Mouse (Mus musculus) thymus, postnatal 25 days (tissue): ENCODE measurements around the gene Hoxd8.

Experiments
- DNase-seq: peaks from one replicate; pipeline ENCODE4 v3.0.0; 2022

Hoxd8 gene

DNA sequence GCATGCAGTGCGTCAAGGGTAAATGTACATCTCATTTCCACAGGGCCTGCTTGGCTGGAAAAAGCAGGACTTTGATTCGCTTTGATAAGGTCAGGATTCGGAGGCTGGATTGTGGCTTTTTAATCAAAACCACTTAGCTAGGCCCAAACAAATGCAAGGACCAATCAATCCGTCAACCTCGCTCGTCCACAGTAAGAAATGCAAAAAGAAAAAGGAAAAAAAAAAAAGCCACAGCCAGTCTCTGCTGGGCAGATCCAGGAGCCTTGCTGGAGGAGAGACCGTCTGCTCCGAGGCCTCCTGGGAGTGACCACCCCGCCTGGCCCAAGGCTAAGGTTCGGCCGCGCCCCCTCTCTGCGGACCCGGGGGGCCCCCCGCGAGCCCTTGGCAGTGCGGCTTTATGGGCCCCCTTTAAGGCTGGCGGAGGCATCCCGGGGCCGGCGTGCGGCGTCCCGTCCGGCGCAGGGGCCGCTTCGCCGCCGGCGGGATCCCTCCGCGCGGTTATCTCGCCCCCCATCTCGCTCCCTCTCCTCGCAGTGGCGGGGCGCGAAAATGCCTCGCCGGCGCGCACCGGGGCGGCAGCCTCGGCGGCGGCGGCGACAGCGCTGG is at the start of gene Hoxd8:
Gene Hoxd8 (plus strand): TSS at position 223 of the 606 bp plus-strand sequence.
- DNase-seq, result peak; percentile 27

DNA sequence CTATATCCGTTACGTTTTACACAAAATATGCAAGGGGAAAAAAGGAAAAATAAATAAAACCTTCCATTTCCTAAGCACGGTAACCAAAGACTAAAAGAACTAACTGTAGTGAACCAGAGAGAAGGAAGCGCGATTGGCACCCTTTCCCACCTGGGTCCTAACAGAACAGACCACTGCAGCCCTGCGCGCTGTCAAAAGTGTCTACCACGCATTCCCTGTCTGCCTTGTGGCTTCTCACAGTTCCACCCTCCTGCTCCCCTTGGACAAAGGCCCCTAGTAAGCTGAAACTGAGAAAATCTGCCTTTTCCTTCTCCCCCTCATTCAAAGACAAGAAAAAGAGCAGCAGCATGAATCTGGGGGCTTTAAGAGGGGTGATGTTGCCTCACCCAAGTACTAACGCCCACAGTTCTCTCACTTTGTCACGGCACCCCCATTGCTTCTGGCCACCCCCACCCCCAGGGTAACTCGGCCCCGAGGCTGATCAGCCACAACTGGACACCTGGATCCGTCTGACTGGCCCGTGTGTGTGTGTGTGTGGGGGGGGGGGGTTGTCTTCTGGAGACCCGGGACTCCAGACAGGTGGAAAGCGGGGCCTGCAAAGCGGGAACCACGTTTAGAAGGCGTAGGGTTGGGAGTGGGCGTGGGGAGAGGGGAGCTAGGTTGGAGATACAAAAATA is 49.5 kb upstream of the Hoxd8 start:
- DNase-seq, result no peak

DNA sequence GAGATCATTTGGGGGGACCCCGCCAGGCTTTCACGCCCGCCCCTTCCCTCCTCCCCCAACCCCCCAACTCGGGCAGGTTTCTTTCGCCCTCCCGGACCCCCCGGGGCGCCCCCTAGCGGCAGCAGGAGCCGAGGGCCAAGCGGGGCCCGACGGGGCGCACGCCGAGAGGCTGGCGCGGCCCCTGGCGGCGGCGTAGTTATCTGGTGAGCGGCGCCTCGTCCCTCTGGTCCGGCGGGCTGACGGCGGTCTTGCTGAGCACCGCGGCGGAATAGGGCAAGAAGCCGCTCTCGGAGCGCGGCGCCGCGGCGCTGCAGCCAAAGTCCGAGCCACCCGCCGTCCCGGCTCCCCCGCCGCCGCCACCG is 49.0 kb upstream of the Hoxd8 start:
- DNase-seq, result no peak

DNA sequence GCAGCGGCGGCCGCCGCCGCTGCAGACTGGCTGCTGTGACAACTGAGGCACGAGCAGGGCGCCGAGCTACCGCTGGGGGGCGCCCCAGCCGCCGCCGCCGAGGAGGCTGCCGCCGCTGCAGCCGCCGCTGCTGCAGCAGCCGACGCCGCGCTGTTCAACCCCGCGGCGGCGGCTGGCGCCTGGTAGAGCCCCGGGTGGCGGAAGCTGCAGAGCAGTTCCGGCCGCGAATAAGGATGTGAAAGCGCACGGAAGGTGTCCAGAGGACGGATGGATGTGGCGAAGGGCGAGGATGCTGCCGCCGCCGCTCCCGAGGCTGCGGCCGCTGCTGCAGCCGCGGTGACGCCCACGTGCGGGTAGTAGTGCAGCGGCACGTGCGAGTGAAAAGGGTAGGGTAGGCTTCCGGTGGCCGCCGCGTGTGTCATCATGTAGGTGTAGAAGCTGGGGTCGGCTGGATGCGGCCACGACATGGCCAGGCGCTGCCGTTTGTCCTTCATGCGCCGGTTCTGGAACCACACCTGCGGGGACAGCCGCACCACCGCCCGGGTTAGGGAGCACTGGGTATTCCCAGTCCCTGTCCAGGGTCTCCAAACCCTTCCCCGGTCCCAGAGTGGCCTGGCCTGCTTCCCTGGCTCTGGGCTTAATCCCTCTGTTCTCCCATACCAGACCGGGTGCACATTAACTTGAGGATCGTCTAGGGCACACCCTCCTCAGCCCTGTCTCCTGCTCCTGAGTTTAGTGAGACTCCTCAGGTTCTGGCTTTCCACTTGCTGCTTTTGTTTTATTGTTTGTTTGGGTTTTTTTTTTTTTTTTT is 48.4 kb upstream of the Hoxd8 start:
- DNase-seq, result peak; percentile 25

DNA sequence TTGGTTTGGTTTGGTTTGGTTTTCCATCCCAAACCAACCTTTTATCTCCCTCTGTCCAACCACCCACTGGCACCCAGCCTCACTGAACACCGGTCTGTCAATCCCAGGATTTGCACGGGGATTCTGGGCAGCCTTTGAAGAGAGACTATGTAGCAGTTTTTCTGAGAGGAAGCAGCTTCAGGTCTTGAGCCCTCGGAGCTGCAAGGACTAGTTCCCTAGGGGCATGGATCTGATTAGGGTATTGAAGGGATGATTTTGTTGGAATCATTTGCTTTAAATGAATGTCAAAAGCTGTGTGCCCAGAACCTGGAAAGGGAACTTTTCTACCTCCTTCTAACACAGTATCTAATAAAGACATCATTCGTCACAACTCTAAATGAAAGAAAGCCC is 47.8 kb upstream of the Hoxd8 start:
- DNase-seq, result no peak

DNA sequence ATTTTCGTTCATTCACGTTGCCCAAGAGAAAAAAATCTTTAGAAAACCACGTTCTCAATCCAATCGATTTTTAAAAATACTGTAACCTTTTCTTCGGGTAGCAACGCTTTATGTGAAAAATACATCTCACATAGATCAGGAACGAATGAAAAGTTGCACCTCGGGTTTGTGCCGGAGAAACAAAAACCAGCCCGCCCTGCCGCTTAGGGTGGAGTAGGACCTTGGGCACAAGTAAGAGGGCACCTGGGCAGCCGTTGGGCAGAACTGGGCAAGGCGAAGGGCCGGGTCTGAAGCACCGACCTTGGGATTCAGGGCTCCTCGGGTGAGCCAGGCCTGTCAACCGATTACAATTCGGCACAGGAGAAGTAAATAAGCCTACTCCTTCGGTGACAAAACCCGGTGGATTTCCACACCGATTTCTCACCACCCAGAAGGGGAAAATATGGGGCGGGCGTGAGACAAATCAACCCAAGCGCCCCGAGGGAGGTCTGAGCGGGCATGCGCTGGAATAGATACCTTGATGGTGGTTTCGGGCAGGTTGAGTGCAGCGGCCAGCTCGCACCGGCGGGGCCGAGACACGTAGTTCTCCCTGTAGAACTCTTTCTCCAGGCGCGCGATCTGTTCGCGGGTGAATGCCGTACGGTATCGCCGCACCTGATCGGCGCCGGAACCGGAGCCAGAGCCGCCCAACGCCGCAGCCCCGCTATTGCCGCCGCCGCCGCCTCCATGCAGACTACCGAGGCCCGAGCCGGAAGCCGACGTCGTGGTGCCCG is 47.0 kb upstream of the Hoxd8 start:
- peak; percentile 26 for DNase-seq

DNA sequence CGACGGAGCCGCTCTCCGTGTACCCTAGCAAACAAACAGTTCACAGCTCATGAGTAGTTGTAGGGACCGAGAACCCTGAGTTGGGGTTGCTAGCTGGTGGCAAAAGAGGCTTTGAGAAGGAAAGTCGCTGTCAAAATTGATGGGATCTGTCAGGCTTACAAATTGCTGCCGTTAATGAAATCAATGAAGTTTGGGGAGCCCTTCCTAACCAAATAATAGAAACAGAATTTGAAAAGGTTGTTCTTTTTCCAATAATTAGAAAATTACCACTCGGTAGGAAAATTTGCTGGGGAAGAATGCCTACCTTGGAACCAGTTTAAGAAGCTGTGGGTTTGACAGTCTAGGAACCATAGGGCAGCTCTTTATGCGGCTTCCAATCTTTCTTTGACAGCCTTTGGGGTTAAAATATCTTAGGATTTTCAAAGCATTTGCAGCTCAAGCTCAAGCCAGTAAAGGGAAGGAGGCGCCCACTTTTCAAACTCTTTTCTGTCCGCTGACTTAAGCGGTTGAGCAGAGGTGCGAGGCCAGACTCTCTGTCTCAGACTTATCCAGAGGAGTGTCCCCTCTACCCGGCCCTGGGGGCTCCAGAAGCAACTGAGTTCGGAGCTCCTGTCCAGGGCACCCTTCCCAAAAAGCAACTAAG is 46.3 kb upstream of the Hoxd8 start:
- no peak for DNase-seq

DNA sequence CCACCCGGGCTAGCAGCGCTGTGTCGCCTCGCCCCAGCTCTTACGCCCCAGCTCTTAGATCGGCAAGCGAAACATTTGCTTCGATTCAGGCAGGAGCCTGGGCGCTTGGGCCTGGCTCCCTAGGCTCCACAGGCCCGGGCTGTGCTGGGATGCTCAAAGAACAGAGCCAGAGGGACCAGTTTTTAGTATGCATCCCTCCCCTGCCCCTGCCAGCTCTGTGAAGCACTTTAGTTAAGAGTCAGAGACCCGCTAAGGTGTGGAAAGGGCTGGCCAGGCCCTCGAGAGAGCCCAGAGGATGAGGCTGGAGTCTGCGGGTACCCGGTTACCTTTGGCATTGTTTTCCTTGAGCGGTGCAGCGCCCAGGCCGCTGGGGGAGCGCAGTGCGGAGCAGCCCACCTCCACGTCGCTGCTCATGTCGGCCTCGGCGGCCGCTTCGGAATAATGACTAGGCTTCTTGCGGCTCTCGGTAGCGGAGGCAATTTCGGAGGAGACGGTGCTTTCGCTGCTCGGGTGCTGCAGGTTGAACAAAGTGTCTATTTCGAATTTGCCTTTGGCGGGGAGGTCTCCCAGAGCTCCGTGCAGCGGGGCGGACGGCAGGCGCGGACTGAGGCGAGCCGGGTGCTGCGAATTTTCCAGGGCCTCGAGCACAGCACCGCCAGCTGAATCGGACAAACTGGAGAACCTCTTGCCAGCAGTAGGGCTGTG is 45.6 kb upstream of the Hoxd8 start:
- no peak for DNase-seq

DNA sequence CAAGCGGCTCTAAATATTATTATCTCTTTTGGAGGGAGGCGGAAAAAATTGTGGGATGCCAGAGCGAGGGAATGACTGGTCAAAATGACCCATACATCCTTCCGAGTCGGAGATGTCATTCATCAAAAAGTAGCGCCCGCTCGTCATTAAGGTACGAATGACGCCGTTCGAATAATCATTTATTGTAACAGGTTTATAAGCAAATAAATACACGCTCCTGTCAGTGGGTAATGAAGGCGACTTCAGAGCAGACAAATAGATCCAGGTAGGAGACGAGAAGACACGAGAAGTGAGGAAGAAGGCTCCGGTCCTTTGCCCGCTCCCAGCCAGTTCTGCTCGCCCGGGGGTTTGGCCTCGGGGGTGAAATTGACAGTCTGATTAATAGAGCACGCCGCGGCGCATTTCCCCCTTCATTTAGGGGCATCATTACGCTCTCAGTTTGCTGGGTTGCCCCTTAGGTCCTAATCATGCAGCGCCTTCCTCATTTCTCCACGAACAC is 44.9 kb upstream of the Hoxd8 start, which contains the start of gene Evx2:
Gene Evx2 (minus strand): TSS at position 51 of the 499 bp plus-strand sequence.
- no peak for DNase-seq

DNA sequence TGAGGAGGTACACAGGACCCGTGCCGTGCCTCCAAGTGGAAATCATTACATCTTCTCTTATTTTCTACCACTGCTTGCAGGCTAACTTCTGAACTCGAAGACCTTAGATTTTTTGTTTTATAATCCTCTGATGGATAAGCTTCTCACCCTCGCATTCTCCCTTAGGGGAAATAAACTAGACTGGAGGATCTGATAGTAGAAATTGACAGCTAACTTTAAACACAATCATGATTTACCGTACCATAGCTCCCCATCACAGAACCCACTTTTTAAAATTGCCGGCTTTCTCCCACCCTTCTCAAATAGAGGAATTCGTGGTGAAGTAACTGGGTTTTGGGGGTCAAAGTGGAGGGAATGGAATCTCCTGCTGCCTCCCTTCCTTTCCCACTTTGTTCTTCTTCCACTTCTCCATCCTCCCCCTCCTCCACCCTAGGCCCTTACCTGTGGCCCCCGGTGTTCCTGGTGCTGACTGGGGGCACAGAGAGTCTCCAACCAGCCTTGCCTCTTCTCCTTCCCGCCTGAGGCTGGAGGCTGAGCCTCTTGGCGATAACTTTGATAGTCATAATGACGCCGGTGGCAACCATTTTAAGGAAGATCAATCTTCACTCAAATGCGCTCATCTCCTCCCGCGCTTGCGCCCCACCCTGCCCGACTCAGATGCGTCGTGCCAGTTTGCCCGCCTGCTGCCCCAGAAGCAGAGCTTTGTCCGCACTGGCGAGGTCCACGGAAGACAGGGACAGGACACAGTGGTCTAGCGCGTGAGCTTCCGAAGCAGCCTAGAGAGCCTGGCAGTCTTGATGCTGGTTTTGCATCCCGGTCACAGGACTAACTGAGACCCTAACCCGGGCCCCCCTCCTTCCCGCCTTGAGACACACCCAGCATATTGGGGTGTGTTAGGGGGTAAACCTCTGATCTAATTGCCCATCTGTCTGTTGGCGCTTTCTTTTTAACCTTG is 43.7 kb upstream of the Hoxd8 start:
- no peak for DNase-seq

DNA sequence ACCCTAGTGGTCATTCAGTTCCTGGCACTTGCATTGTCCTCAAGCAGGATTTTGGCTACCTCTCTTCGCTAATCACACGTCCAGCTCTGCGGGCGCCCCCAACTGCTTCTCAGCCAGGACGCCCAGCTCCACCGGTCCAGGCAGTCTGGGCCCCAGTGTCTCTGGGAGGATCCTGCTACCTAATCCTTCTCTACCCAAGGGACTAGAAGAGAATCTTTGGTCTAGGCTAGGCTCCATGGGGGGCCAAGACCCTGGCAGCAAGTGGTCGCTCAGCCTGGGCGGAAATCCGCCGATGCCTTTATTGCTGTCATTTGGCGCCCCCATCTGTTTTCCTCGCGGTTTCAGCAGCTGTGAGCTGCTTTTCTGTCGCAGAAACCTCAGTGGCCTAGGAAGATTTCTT is 42.7 kb upstream of the Hoxd8 start:
- DNase-seq, result no peak

DNA sequence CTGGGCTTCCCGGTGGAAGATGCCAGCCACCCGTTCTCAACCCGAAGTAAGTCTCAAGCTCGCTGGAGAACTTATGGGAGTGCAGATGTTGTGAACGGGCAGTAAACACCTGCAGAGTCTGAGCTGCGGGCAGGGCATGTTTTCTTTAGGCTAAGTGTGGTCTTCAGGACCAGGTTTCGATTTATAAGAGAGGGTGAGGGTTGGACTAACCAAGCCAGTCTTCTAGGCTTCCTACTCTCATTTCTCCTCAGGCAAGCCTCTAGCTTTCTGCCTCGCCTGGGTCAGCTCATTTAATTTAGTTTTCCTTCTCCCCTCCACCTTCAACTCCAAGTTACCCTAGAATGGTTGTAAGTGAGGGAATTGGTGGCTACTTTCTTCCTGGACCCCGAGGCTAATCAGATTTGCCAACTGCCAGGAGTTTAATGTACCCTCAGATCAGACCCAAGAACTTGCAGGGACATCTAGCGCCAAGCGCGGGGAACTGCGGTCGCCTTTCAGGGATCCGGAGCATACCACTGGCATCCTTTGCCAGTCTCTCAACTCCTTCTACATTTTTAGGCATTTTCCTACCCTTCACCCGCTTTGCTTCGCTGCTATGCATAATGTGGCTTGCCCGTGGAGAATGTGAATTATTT is 41.0 kb upstream of the Hoxd8 start:
- no peak for DNase-seq

DNA sequence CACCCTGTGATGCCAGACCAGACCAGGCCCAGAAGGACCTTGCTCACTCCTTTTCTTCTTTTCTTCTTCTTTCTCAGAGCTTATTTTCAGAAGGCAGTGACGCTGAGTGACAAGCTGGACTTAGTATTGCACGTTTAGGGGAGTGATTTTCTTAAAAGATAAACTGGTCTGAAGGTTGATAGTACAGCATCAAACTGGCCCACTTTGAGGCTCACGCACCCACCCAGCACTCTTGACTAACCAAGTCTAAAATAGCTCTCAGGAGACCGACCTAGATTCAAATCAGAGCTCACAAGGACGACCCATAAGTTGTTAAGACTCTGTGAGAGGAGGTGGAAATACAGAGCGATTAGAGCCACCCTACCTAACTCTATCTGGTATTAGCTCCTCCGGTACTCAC is 38.0 kb upstream of the Hoxd8 start:
- no peak for DNase-seq

DNA sequence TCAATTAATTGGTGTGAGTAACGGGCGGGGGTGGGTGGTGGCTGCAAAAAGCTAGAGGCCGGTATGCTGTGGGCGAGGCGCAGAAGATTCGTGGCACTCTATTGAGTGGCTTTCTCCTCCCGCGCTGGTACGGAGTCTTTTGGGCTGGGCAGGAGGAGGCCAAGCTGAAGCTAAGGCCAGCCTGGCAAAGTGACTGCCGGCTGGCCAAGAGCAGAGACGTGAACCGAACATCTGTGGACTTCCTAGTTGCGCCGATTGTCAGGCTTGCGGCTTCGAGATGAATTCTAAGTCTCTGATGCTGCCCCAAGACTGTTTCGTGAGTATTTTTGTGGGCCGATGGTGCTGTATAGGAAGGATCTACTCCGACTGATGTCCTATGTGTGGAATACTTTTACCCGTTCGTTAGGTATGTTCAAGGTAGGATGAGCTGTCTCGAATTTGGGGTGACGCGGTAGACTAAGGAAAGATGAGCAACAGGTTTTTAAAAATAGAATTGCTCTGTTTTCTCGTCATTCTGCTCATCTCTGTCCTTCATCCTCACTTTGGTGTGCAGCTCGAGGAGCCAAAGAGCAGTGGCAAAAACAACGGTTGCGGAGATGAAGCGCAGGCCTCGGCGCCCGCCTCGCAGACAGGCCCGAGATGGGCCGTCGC is 37.1 kb upstream of the Hoxd8 start:
- no peak for DNase-seq

DNA sequence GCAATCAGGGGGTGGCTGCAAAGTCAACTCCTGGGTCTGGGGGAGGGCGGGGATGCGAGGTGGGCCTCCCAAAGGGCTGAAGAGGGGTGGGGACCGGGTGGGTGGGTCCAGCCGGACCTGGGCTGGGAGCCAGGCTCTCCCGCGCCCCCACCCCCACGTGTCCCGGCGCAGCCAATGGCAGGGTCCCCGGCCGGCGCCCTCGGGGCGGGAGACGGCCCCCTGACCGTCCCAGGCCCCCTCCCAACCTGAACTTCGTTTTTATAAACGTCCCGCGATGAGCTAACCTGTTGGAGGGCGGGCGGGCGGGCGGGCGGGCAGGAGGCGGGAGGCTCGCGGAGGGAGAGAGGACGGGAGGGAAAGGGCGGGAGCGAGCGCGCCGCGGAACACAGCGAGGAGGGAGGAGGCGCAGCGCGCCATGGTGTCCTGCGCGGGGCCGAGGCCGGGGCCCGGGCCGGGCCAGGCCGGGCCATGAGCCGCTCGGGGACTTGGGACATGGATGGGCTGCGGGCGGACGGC is 36.5 kb upstream of the Hoxd8 start, which contains the start of gene Hoxd13:
Gene Hoxd13 (plus strand): TSS at position 469 of the 516 bp plus-strand sequence.
- DNase-seq, result no peak

DNA sequence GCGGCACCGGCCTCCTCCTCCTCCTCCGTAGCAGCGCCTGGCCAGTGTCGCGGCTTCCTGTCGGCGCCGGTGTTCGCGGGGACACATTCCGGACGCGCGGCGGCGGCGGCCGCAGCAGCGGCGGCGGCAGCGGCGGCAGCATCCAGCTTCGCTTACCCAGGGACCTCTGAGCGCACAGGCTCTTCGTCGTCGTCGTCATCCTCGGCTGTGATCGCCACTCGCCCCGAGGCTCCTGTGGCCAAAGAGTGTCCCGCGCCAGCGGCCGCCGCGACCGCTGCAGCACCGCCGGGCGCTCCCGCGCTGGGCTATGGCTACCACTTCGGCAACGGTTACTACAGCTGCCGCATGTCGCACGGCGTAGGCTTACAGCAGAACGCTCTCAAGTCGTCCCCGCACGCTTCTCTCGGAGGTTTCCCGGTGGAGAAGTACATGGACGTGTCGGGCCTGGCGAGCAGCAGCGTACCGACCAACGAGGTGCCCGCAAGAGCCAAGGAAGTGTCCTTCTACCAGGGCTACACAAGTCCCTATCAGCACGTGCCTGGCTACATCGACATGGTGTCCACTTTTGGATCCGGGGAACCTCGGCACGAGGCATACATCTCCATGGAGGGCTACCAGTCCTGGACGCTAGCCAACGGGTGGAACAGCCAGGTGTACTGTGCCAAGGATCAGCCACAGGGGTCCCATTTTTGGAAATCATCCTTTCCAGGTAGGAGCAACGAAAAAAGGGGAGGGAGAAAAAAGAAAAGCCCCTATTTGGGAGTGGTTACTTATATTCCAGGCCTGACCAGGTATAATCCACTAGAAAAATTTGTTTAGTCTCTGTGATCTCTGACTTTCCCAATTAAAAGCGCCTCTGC is 35.8 kb upstream of the Hoxd8 start:
- no peak for DNase-seq

DNA sequence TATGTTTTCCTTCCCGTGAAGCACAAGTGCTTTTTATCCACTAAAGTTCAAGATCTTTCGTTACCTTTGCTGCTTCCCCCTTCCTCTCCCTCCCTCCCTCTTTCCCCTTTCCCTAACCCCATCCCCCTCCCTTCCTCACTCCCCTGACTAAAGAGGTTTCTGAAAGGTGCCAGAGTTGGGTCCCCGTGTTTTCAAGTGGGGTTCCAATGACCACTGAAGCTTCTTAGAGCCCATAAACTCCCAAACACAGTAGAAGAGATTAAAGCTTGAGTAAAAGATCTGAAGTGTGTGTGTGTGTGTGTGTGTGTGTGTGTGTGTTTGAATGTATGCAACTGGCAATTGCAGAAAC is 35.2 kb upstream of the Hoxd8 start:
- DNase-seq, result no peak

DNA sequence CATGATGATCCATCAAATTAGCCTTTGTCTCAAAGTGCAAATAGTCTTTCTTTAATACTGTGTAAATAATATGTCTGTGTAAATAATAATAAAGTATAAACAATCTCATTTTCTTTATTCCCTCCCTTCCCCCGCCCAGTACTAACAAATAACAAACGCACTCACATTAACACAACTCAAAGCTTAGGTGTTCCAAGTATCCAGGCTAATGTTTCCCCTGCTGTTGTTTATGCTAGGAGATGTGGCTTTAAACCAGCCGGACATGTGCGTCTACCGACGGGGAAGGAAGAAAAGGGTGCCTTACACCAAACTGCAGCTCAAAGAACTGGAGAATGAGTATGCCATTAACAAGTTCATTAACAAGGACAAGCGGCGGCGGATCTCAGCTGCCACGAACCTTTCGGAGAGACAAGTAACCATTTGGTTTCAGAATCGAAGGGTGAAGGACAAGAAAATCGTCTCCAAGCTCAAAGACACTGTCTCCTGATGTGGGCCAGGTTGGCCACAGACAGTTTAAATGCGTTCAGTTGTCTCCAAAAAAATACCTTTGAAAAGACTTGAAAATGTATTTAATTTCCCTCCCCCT is 34.7 kb upstream of the Hoxd8 start:
- no peak for DNase-seq
